Mouse (Mus musculus) erythroblast, adult 5-6 weeks (primary cell): ENCODE measurements around the gene Dusp3. TPM values are rescaled to one million over a fixed set of nuclear protein-coding genes. Genes with fewer than 3 reads are reported as not detected.

Experiments used
- ATAC-seq: replicated peaks from 2 replicates; pipeline ENCODE4 v1.8.0; 2016; ENCODE audit warnings: moderate number of reproducible peaks, mild to moderate bottlenecking, moderate TSS enrichment, inconsistent platforms; ENCODE audit not compliant: poor library complexity, low FRiP score, severe bottlenecking
- total RNA-seq, 2 experiments: library from RNA; stranded (forward) in 1 of 2; stranded (reverse) in 1 of 2; fragments of 150-400 nt in 1 of 2; fragments of 200-764, 138-1000 nt in 1 of 2; gene quantifications; 2 replicates each; pipeline versions ENCODE4 v1.2.3 to v1.2.4; 2015 to 2017; ENCODE audit warnings: low replicate concordance in 2 of 2

Dusp3 gene
- total RNA-seq (2015; ENCODE audit: low replicate concordance): 1.9 and 5.0 TPM in 2 replicates
- 1.5 and 3.1 TPM in 2 replicates for total RNA-seq (2017; ENCODE audit: low replicate concordance)

DNA sequence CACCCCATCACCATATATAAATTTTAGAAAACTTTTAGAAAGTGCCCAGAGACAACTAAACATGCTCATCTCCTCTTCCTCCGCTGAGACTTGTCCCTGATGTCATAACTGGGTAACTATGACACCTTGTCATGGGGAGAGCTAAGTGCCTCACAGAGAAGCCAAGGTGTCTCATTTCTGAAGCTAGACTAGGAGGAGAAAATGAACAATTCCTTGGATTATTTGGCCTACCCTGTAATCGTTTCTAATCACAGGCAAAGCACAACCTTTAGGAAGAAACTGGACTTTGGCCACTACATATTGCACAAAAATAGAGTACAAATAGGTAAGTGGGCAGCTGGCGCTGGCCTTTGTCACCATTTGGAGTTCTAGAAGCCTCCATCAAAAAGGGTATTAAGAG is at the start of gene Dusp3:
TSS of gene Dusp3 (minus strand) at position 101 of the 400 bp plus-strand sequence.
- no peak for ATAC-seq

GRCm38 (mm10) chr11:102036336-102036735 is 49.5 kb upstream of the Dusp3 start:
- no peak for ATAC-seq

- no peak for ATAC-seq
These were observed 48.7 kb upstream of the Dusp3 start for GRCm38 (mm10) chr11:102035456-102035960.

DNA sequence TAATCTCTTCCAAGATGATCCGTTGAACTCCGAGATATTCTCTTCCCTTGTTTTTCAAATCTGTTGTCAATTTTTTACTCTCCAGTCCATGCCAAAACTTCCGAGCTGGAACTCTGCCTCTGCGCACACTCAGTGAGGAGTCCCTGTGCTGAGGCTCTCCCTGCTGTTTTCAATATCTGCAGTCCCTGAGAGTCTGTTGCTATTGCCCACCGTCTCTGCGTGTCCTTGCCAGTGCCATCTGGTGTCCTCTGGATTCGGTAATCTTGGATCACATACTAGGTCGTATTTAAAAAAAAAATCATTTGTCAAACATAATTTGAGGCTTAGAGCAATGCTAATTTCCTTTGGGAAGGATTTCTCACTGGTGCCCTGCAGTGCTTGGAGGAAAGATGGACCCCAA is 48.1 kb upstream of the Dusp3 start:
- no peak for ATAC-seq

DNA sequence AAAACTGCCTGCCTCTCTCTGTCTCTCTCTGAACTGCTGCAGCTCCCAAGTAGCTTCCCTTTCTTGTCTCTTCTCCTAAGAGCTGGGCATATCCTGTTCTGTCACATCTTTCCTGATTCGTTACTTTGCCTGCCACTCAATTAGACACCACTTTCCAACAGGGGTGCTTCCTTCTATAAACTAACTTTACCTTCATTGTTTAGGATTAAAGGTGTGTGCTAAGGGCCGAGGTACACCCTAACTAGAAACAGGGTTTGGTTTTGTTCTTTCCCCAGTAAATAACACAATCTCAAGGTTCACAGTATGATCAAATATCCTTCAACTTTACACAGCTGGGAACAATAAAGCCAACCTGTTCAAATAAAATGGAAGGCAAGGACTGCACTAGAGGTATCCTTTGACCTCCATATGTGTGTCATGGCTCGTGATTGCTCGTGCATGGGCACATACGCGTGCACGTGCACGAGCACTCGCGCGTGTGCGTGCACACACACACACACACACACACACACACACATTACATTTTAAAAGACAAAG is 46.3 kb upstream of the Dusp3 start:
- ATAC-seq: no peak

DNA sequence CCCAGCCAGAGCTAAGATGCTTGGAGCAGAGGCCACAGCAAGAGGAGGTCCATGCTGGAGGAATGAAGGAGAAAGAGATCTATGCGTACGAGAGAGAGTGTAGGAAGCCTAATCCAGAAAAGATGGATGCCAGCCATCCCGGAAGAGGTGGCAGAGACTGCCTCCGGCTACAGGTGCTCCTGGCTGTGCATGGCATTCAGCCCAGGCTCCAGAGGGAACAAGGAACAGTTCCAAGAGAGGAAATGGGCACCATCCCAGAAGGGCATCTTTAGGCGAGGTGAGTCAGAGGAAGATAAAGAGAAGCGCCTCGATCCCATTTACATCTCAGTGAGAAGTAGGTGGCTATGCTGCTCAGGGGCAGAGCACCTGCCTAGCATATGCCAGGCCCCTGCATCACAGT is 44.3 kb upstream of the Dusp3 start:
- ATAC-seq: no peak

- no peak for ATAC-seq
These were observed 43.2 kb upstream of the Dusp3 start for GRCm38 (mm10) chr11:102029966-102030365.

DNA sequence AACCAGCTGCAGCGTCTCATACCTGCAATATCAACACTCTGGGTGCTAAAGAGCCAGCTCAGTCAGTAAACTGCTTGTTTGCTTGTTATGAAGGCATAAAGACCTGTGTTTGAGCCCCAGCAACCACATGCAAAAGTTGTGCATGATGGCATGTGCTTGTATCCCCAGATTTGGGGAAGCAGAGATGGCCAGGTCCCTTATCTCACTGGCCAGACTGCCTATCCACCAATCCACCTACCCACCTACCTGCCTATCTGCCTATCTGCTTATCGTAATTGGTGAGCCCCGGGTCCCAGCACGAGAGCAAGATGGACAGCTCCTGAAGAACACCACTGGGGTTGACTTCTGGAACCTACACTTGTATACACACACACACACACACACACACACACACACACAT is 42.5 kb upstream of the Dusp3 start:
- no peak for ATAC-seq

- ATAC-seq: no peak
These were observed 41.4 kb upstream of the Dusp3 start, which contains the start of gene Mpp3 for GRCm38 (mm10) chr11:102028087-102028816. Gene Mpp3 (minus strand): TSS chr11:102028461.

DNA sequence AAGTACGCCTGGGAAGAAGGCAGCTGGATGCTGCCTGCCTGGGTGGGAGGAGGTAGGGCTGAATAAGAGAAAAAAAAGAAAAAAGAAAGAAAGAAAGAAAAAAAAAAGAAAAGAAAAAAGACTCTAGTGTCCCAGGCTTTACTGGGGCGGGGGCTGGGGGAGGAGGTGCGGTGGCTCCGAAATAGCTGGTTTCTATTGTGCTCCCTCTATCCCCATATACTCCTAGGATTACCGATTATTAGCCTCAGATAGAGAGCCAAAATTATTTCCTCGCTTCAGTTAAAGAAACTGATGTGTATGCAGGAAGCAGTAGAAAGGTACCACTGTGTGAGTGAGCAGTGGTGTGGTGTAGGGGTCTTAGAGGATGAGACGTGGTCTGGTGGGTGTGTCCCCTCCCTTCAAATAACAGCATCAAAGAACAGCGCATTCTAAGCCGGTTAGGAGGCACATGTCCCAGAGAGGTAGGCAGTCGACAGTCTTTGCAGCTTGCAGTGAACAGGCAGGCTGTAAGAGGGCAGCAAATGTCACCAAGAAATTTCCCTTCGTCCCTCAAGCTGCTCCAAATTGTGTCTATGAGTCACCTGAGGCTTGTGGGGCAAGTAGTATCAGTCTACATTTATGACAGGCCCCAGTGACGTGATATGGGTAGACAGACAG is 40.7 kb upstream of the Dusp3 start:
- ATAC-seq: no peak

DNA sequence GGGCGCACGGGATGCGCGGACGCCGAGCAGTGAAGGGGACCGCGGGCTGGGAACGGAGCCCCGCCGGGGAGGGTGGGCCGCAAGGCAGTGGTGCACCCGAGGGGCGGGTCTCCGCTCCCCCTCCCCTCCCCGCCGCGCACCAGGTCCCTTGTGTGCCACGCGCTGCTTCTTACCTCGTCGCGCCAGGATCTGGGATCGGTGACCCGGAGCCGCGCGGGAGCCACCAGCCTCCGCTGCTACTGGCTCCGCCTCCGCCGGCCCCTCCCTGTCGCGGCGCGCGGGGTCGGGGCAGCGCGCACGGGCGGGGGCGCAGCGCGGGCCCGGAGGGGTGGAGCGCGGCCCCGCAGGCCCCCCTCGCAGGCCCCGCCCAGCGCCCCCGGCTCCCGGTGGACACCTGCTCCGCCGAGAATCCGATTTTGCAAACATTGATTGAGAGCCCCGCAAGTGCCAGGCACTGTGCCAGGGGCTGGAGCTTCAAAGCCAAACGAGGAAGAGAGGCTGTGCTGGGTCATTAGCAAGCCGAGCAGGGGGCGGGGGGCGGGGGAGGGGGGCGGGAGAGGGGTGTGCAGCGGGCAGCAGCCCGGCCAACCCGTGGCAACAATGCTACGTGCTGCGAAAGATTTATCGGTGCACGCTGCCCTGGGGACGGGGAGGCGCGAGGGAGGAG is 40.0 kb upstream of the Dusp3 start:
- no peak for ATAC-seq

GRCm38 (mm10) chr11:102025991-102026660 is 39.3 kb upstream of the Dusp3 start:
- no peak for ATAC-seq

- no peak for ATAC-seq
These were observed 38.5 kb upstream of the Dusp3 start for GRCm38 (mm10) chr11:102025354-102025753.

- ATAC-seq: no peak
These were observed 38.1 kb upstream of the Dusp3 start for GRCm38 (mm10) chr11:102024875-102025274.

- ATAC-seq: no peak
These were observed 37.4 kb upstream of the Dusp3 start for GRCm38 (mm10) chr11:102024084-102024758.

- no peak for ATAC-seq
These were observed 36.6 kb upstream of the Dusp3 start for GRCm38 (mm10) chr11:102023406-102023805.

GRCm38 (mm10) chr11:102021196-102021595 is 34.4 kb upstream of the Dusp3 start:
- ATAC-seq: no peak

GRCm38 (mm10) chr11:102019736-102020135 is 32.9 kb upstream of the Dusp3 start:
- ATAC-seq: no peak

- no peak for ATAC-seq
These were observed 29.3 kb upstream of the Dusp3 start for GRCm38 (mm10) chr11:102016136-102016535.
